Mouse (Mus musculus): ENCODE data around the gene Haghl.

The Haghl gene

GRCm38 (mm10) chr17:25786781-25787504, 1.5 kb upstream of the Haghl start:
- no peak for DNase-seq (ENCODE audit: low read depth, low spot score)

GRCm38 (mm10) chr17:25786280-25786679, 807 bp upstream of the Haghl start, which contains the start of gene Ccdc78:
TSS of gene Ccdc78 (plus strand) at chr17:25786580.
- no peak for DNase-seq (ENCODE audit: low read depth, low spot score)

GRCm38 (mm10) chr17:25783861-25784574, 1.5 kb downstream of the Haghl start:
- DNase-seq (ENCODE audit: low read depth, low spot score) = no peak

GRCm38 (mm10) chr17:25783086-25783485, 2.4 kb downstream of the Haghl start:
- no peak for DNase-seq (ENCODE audit: low read depth, low spot score)

GRCm38 (mm10) chr17:25781339-25781738, 4.1 kb downstream of the Haghl start:
- DNase-seq (ENCODE audit: low read depth, low spot score) = no peak

- no peak for DNase-seq (ENCODE audit: low read depth, low spot score)
Observed at GRCm38 (mm10) chr17:25777948-25778347, 7.5 kb downstream of the Haghl start.

- DNase-seq (ENCODE audit: low read depth, low spot score) = no peak
Observed at GRCm38 (mm10) chr17:25775318-25776062, 10.0 kb downstream of the Haghl start.

GRCm38 (mm10) chr17:25773549-25774120, 11.8 kb downstream of the Haghl start, which contains the start of gene Narfl:
TSS of gene Narfl (plus strand) at chr17:25773776.
- peak; percentile 99 for DNase-seq (ENCODE audit: low read depth, low spot score)

- no peak for DNase-seq (ENCODE audit: low read depth, low spot score)
Observed at GRCm38 (mm10) chr17:25769331-25769730, 16.1 kb downstream of the Haghl start.

GRCm38 (mm10) chr17:25765886-25766285, 19.6 kb downstream of the Haghl start:
- DNase-seq (ENCODE audit: low read depth, low spot score) = no peak

GRCm38 (mm10) chr17:25762591-25762990, 22.9 kb downstream of the Haghl start:
- DNase-seq (ENCODE audit: low read depth, low spot score) = no peak

GRCm38 (mm10) chr17:25761561-25761970, 23.9 kb downstream of the Haghl start:
- DNase-seq (ENCODE audit: low read depth, low spot score) = no peak

GRCm38 (mm10) chr17:25760148-25760547, 25.3 kb downstream of the Haghl start:
- DNase-seq (ENCODE audit: low read depth, low spot score) = no peak

- DNase-seq (ENCODE audit: low read depth, low spot score) = peak; percentile 54
Observed at GRCm38 (mm10) chr17:25757691-25758090, 27.8 kb downstream of the Haghl start.

GRCm38 (mm10) chr17:25756378-25757242, 28.9 kb downstream of the Haghl start:
- DNase-seq (ENCODE audit: low read depth, low spot score) = peak; percentile 97

- peak; percentile 70 for DNase-seq (ENCODE audit: low read depth, low spot score)
Observed at GRCm38 (mm10) chr17:25755627-25756377, 29.7 kb downstream of the Haghl start.

GRCm38 (mm10) chr17:25755086-25755485, 30.4 kb downstream of the Haghl start:
- DNase-seq (ENCODE audit: low read depth, low spot score) = no peak

GRCm38 (mm10) chr17:25754241-25754640, 31.2 kb downstream of the Haghl start, which contains the start of gene Msln:
TSS of gene Msln (minus strand) at chr17:25754378.
- peak; percentile 86 for DNase-seq (ENCODE audit: low read depth, low spot score)

GRCm38 (mm10) chr17:25751446-25751845, 34.0 kb downstream of the Haghl start:
- DNase-seq (ENCODE audit: low read depth, low spot score) = peak; percentile 83

GRCm38 (mm10) chr17:25749314-25749713, 36.2 kb downstream of the Haghl start:
- no peak for DNase-seq (ENCODE audit: low read depth, low spot score)
